Mouse (Mus musculus): ENCODE measurements around the gene Amz2.

- no peak for TF ChIP-seq TAL1 (IDR thresholded peaks at IDR 0.05; ENCODE audit: low read length)
- TF ChIP-seq GATA1 (IDR thresholded peaks at IDR 0.05; ENCODE audit: low read length), result no peak
Measured at GRCm38 (mm10) chr11:109472171-109472691, 46.5 kb downstream of the Amz2 start.

Data from erythroblast, embryonic 14.5 days (primary cell).